Mouse (Mus musculus): ENCODE results near the gene Pcgf3.

GRCm38 (mm10) chr5:108522597-108522996 is 61.6 kb downstream of the Pcgf3 start:
- no peak for TF ChIP-seq CTCF (conservative IDR thresholded peaks at IDR 0.05; ENCODE audit: insufficient read depth, insufficient read length, low read depth, low read length)
- no peak for TF ChIP-seq POLR2A (IDR thresholded peaks at IDR 0.05; ENCODE audit: low read depth, low read length)

Data from kidney, adult 2 months (tissue).